Mouse (Mus musculus): ENCODE measurements around the gene Dhx58. TPM values are rescaled to one million over a fixed set of nuclear protein-coding genes. Genes with fewer than 3 reads are reported as not detected.

Gene Dhx58
- polyA plus RNA-seq, 1 experiment from 2014 or later, result 1.8 TPM

- Histone ChIP-seq H3K36me3 (replicated peaks; ENCODE audit: control insufficient read depth, insufficient read depth, low read depth, low read length) (peaks cover 7% of the 10 kb centered on the region), H3K4me3 (ENCODE audit: low read depth, low read length) (no peak overlapping the region), H3K27me3 (ENCODE audit: control insufficient read depth, insufficient read depth, low read length) (no peaks in the 10 kb centered on the region), H3K9ac (replicated peaks; ENCODE audit: low read length) (no peak overlapping the region), H3K9me3 (replicated peaks; ENCODE audit: control insufficient read depth, low read length) (no peaks in the 10 kb centered on the region), H3K4me2 (ENCODE audit: low read depth, low read length) (no peak overlapping the region), H3K4me1 (ENCODE audit: control insufficient read depth, insufficient read depth, low read length) (no peaks in the 10 kb centered on the region), H3K27ac (replicated peaks; ENCODE audit: low read depth, low read length) (no peak overlapping the region)
- DNase-seq (ENCODE audit: low spot score) (no peak), ATAC-seq (replicated peaks; ENCODE audit: insufficient number of reproducible peaks, low FRiP score, low TSS enrichment, low read depth) (no peak)
- WGBS, result 76% methylated on average over 5 of the region's 5 CpGs
These were observed 16.3 kb upstream of the Dhx58 start for GRCm38 (mm10) chr11:100720345-100720744.

GRCm38 (mm10) chr11:100719893-100720292, 15.8 kb upstream of the Dhx58 start:
- no peak for DNase-seq (ENCODE audit: low spot score)
- no peaks in the 10 kb centered on the region for H3K9me3 ChIP-seq (replicated peaks; ENCODE audit: control insufficient read depth, low read length)
- no peaks in the 10 kb centered on the region for H3K4me1 ChIP-seq (ENCODE audit: control insufficient read depth, insufficient read depth, low read length)
- no peaks in the 10 kb centered on the region for H3K27me3 ChIP-seq (ENCODE audit: control insufficient read depth, insufficient read depth, low read length)
- H3K27ac ChIP-seq (replicated peaks; ENCODE audit: low read depth, low read length), result no peak overlapping the region
- 85% methylated on average over 11 of the region's 11 CpGs for WGBS
- H3K9ac ChIP-seq (replicated peaks; ENCODE audit: low read length), result no peak overlapping the region
- H3K36me3 ChIP-seq (replicated peaks; ENCODE audit: control insufficient read depth, insufficient read depth, low read depth, low read length), result peaks cover 7% of the 10 kb centered on the region
- H3K4me2 ChIP-seq (ENCODE audit: low read depth, low read length), result no peak overlapping the region
- no peak for ATAC-seq (replicated peaks; ENCODE audit: insufficient number of reproducible peaks, low FRiP score, low TSS enrichment, low read depth)
- no peak overlapping the region for H3K4me3 ChIP-seq (ENCODE audit: low read depth, low read length)

- Histone ChIP-seq H3K4me3 (ENCODE audit: low read depth, low read length) (no peak overlapping the region), H3K27me3 (ENCODE audit: control insufficient read depth, insufficient read depth, low read length) (no peaks in the 10 kb centered on the region), H3K36me3 (replicated peaks; ENCODE audit: control insufficient read depth, insufficient read depth, low read depth, low read length) (peaks cover 7% of the 10 kb centered on the region), H3K9ac (replicated peaks; ENCODE audit: low read length) (no peak overlapping the region), H3K4me2 (ENCODE audit: low read depth, low read length) (no peak overlapping the region), H3K27ac (replicated peaks; ENCODE audit: low read depth, low read length) (no peak overlapping the region), H3K4me1 (ENCODE audit: control insufficient read depth, insufficient read depth, low read length) (peaks cover 1% of the 10 kb centered on the region; the same call in 1 of the 2 replicates), H3K9me3 (replicated peaks; ENCODE audit: control insufficient read depth, low read length) (no peaks in the 10 kb centered on the region)
- ATAC-seq (replicated peaks; ENCODE audit: insufficient number of reproducible peaks, low FRiP score, low TSS enrichment, low read depth) (no peak), DNase-seq (ENCODE audit: low spot score) (no peak)
- WGBS, result 70% methylated on average over 3 of the region's 3 CpGs
These were observed 15.2 kb upstream of the Dhx58 start for GRCm38 (mm10) chr11:100719312-100719711.

DNA sequence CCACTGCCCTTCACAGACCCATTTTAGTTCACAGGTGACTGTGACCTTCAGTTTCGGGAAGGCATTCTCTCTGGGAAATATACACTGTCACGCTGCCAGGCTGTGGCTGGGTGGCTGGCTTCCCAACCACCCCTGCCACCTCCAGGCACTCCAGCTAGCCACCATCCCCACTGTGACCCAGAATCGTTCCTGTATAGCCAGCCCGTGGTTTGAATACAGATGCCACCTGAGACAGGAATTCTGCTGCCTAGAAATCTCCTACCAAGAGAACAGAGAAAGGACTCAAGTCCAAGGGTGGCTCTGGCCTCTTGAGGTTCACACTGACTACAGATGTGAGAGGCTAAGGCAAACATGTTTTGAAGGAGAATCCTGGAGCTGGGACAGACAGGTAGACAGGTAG, 14.8 kb upstream of the Dhx58 start:
- no peak overlapping the region for H3K4me3 ChIP-seq (ENCODE audit: low read depth, low read length)
- ATAC-seq (replicated peaks; ENCODE audit: insufficient number of reproducible peaks, low FRiP score, low TSS enrichment, low read depth) (no peak), DNase-seq (ENCODE audit: low spot score) (no peak)
- H3K4me2 ChIP-seq (ENCODE audit: low read depth, low read length), result no peak overlapping the region
- H3K9me3 ChIP-seq (replicated peaks; ENCODE audit: control insufficient read depth, low read length), result no peaks in the 10 kb centered on the region
- H3K27me3 ChIP-seq (ENCODE audit: control insufficient read depth, insufficient read depth, low read length), result no peaks in the 10 kb centered on the region
- H3K4me1 ChIP-seq (ENCODE audit: control insufficient read depth, insufficient read depth, low read length), result peaks cover 6% of the 10 kb centered on the region
- no peak overlapping the region for H3K9ac ChIP-seq (replicated peaks; ENCODE audit: low read length)
- H3K27ac ChIP-seq (replicated peaks; ENCODE audit: low read depth, low read length), result no peak overlapping the region
- H3K36me3 ChIP-seq (replicated peaks; ENCODE audit: control insufficient read depth, insufficient read depth, low read depth, low read length), result peaks cover 7% of the 10 kb centered on the region
- 87% methylated on average over 4 of the region's 4 CpGs for WGBS

DNA sequence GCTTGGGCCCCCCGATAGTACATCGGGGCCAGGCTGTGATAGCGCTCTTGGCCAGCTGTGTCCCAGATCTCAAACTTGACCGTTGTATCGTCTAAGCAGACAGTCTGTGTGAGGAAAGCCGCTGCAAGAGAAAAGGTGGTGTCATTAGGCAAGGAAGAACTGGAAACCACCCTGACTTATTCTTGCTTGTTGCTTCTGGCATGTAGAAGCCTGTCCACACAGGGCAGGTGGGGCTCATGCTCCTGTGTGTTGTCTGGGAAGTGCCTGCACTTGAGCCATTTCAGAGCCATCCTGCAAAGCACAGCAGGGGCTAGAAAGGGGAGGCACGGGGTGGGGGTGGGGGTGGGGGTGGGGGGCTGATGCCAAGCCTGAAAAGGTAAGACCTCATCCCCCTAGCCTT, 14.4 kb upstream of the Dhx58 start:
- Histone ChIP-seq H3K36me3 (replicated peaks; ENCODE audit: control insufficient read depth, insufficient read depth, low read depth, low read length) (peaks cover 7% of the 10 kb centered on the region), H3K4me3 (ENCODE audit: low read depth, low read length) (no peak overlapping the region), H3K27me3 (ENCODE audit: control insufficient read depth, insufficient read depth, low read length) (no peaks in the 10 kb centered on the region), H3K27ac (replicated peaks; ENCODE audit: low read depth, low read length) (no peak overlapping the region), H3K4me1 (ENCODE audit: control insufficient read depth, insufficient read depth, low read length) (peaks cover 9% of the 10 kb centered on the region), H3K4me2 (ENCODE audit: low read depth, low read length) (no peak overlapping the region), H3K9me3 (replicated peaks; ENCODE audit: control insufficient read depth, low read length) (no peaks in the 10 kb centered on the region), H3K9ac (replicated peaks; ENCODE audit: low read length) (no peak overlapping the region)
- ATAC-seq (replicated peaks; ENCODE audit: insufficient number of reproducible peaks, low FRiP score, low TSS enrichment, low read depth) (no peak), DNase-seq (ENCODE audit: low spot score) (no peak)
- 94% methylated on average over 7 of the region's 7 CpGs for WGBS

DNA sequence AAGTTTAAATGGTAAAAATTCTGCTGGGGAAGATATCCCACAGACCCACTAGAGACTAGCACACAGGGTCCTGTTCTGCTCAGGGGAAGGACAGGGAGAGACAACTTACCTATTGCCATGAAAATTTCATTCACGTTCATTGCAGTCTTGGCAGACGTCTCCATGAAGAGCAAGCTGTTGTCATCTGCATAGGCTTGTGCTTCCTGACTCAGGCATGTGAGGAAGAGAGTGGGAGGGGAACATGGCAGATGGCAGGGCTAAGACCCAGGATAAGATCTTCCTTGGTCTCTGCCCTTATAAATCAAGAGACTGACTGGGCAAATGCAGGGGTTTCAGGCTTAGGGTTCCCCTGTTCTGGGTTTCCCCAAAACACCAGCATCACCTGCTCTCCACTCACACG, 12.6 kb upstream of the Dhx58 start:
- ATAC-seq (replicated peaks; ENCODE audit: insufficient number of reproducible peaks, low FRiP score, low TSS enrichment, low read depth) (no peak), DNase-seq (ENCODE audit: low spot score) (no peak)
- no peak overlapping the region for H3K4me2 ChIP-seq (ENCODE audit: low read depth, low read length)
- 91% methylated on average over 3 of the region's 3 CpGs for WGBS
- no peak overlapping the region for H3K9ac ChIP-seq (replicated peaks; ENCODE audit: low read length)
- H3K27ac ChIP-seq (replicated peaks; ENCODE audit: low read depth, low read length), result no peak overlapping the region
- no peaks in the 10 kb centered on the region for H3K9me3 ChIP-seq (replicated peaks; ENCODE audit: control insufficient read depth, low read length)
- H3K4me1 ChIP-seq (ENCODE audit: control insufficient read depth, insufficient read depth, low read length), result peaks cover 9% of the 10 kb centered on the region
- no peak overlapping the region for H3K4me3 ChIP-seq (ENCODE audit: low read depth, low read length)
- H3K36me3 ChIP-seq (replicated peaks; ENCODE audit: control insufficient read depth, insufficient read depth, low read depth, low read length), result peaks cover 7% of the 10 kb centered on the region
- H3K27me3 ChIP-seq (ENCODE audit: control insufficient read depth, insufficient read depth, low read length), result no peaks in the 10 kb centered on the region

DNA sequence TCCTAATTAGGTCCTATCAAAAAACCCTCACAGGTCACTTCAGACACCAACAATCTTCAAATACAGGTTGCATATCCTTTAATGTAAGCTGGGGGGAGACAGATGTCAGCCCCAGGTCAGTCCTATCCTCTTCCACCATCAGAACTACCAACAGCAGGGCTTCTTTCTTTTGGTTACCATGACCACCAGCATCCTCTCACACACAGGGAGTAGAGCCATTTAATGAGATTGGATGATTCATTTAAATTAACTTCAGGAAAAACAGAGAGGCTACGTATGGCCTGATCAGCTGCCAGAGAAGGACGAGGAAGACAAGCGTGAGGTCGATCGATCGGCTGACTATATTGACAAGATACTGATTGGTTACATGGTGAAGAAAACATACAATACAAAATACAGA, 10.9 kb upstream of the Dhx58 start:
- Histone ChIP-seq H3K4me3 (ENCODE audit: low read depth, low read length) (no peak overlapping the region), H3K9ac (replicated peaks; ENCODE audit: low read length) (no peak overlapping the region), H3K9me3 (replicated peaks; ENCODE audit: control insufficient read depth, low read length) (no peaks in the 10 kb centered on the region), H3K4me2 (ENCODE audit: low read depth, low read length) (no peak overlapping the region), H3K4me1 (ENCODE audit: control insufficient read depth, insufficient read depth, low read length) (peaks cover 9% of the 10 kb centered on the region), H3K27me3 (ENCODE audit: control insufficient read depth, insufficient read depth, low read length) (no peaks in the 10 kb centered on the region), H3K36me3 (replicated peaks; ENCODE audit: control insufficient read depth, insufficient read depth, low read depth, low read length) (peaks cover 7% of the 10 kb centered on the region), H3K27ac (replicated peaks; ENCODE audit: low read depth, low read length) (no peak overlapping the region)
- ATAC-seq (replicated peaks; ENCODE audit: insufficient number of reproducible peaks, low FRiP score, low TSS enrichment, low read depth) (no peak), DNase-seq (ENCODE audit: low spot score) (no peak)
- 86% methylated on average over 6 of the region's 6 CpGs for WGBS

DNA sequence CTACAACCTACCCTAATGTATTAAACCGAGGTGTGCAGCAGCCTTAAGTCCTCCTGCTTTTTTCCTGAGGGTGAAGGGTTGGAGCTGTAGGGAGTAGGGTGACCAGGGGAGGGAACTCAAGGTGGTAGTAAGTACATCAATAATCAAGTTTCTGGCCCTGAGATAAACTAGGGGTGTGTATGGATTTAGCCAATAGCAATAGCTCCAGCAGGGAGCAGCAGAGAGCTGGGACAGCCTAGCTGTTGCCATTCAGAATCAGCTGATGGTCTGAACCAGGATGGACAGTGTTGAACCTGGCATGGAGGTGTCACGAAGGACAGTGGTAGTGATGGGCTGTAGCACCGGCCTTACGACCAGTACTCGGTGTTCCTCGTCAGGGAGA, 10.5 kb upstream of the Dhx58 start:
- peaks cover 9% of the 10 kb centered on the region for H3K4me1 ChIP-seq (ENCODE audit: control insufficient read depth, insufficient read depth, low read length)
- no peaks in the 10 kb centered on the region for H3K27me3 ChIP-seq (ENCODE audit: control insufficient read depth, insufficient read depth, low read length)
- DNase-seq (ENCODE audit: low spot score) (peak; percentile 85), ATAC-seq (replicated peaks; ENCODE audit: insufficient number of reproducible peaks, low FRiP score, low TSS enrichment, low read depth) (no peak; the same call in 1 of the 2 replicates)
- no peak overlapping the region for H3K4me3 ChIP-seq (ENCODE audit: low read depth, low read length)
- no peaks in the 10 kb centered on the region for H3K9me3 ChIP-seq (replicated peaks; ENCODE audit: control insufficient read depth, low read length)
- 44% methylated on average over 6 of the region's 6 CpGs for WGBS
- H3K27ac ChIP-seq (replicated peaks; ENCODE audit: low read depth, low read length), result no peak overlapping the region; the same call in 1 of the 2 replicates
- peak overlapping the region; percentile 59 for H3K9ac ChIP-seq (replicated peaks; ENCODE audit: low read length)
- peak overlapping the region; percentile 37 for H3K4me2 ChIP-seq (ENCODE audit: low read depth, low read length)
- peaks cover 7% of the 10 kb centered on the region for H3K36me3 ChIP-seq (replicated peaks; ENCODE audit: control insufficient read depth, insufficient read depth, low read depth, low read length)
